Mouse (Mus musculus): ENCODE measurements around the gene Cep83. TPM values are rescaled to one million over a fixed set of nuclear protein-coding genes. Genes with fewer than 3 reads are reported as not detected.

The Cep83 gene
- polyA plus RNA-seq, 1 experiment from 2014 or later: 17.0 TPM

DNA sequence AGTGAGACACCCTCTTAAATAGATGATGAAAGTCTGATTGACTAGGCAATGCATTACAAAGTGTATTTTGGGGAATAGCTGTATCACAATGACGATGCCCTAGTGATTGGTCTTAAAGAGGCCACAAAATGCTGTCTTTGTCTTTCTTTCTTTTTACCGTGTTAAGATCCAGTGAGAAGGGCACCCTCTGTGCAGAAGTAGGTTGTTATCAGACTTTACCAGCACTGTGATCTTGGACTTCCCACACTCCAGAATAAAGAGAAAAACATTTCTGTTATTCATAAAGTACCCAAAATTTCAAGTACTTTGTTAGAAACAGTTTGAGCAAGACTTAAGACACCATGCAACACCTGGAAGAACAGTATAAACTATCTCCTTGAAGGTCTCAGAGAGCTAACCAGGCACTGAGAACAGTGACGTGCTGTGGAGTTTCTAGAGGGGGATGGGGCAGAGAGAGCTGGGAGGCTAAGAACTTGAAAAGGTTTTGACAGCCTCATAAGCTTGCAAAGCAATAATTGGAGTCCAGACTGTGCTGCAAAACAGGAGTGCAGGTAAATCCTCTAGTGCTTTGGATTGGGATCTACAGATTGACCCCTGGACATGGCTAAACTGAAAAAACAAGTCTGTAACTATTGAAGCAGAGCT, 92.3 kb downstream of the Cep83 start:
- Histone ChIP-seq H3K27me3 (no peaks in the 10 kb centered on the region), H3K4me3 (no peak overlapping the region), H3K4me1 (replicated peaks) (no peaks in the 10 kb centered on the region), H3K36me3 (0 out of 2 replicates have a peak, but pooled peaks cover 4% of the 10 kb centered on the region), H3K9ac (no peak overlapping the region), H3K27ac (replicated peaks) (no peak overlapping the region), H3K9me3 (no peaks in the 10 kb centered on the region), H3K4me2 (no peak overlapping the region)
- ATAC-seq (ENCODE audit: low FRiP score, low read depth): no peak
- 86% methylated on average over 3 of the region's 3 CpGs for WGBS

DNA sequence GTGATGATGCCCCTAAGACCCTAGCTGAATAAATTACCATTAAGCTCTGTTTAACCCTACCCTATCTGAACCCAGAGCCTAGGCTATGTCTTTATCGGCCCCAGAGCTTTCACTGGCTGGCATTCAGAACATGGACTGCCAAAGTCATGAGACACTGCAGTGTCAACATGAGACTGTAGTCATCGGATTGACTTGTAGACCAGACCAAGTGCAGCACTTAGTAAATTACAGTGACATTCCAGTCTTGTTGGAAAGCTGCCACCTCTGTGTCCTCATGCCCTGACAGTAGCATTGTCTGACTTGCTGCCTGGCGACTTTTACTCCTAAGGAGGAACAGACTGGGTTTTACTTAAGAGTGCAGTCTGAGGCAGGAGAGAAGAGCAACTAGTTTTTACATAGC, 100.8 kb downstream of the Cep83 start:
- H3K4me1 ChIP-seq (replicated peaks): no peaks in the 10 kb centered on the region
- H3K4me3 ChIP-seq: no peak overlapping the region
- no peaks in the 10 kb centered on the region for H3K9me3 ChIP-seq
- WGBS: 55% methylated on average over 3 of the region's 3 CpGs
- no peak overlapping the region for H3K9ac ChIP-seq
- H3K27me3 ChIP-seq: no peaks in the 10 kb centered on the region
- H3K27ac ChIP-seq (replicated peaks): no peak overlapping the region
- no peak for ATAC-seq (ENCODE audit: low FRiP score, low read depth)
- peaks cover 23% of the 10 kb centered on the region; the same call in 1 of the 2 replicates for H3K36me3 ChIP-seq
- no peak overlapping the region for H3K4me2 ChIP-seq

DNA sequence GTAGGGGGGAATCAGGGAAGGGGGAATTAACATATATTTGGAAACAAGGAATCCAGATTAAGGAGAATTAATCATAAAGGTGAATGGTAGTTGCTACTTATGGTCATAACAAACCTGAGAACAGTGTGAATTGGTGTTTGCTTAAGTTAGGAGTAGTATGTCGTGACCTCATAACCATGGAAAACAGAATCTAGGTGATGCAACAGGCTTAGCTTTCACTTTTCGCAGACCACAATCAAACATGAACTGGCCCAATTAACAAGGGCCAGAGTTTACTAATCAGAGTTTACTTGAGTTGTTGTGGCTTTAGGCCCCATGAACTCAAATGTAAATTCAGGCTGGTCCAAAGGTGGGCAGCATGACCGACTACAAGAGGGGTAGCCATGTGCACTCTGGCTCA, 105.5 kb downstream of the Cep83 start:
- Histone ChIP-seq H3K4me3 (no peak overlapping the region), H3K9me3 (no peaks in the 10 kb centered on the region), H3K27ac (replicated peaks) (no peak overlapping the region), H3K36me3 (peaks cover 43% of the 10 kb centered on the region), H3K4me1 (replicated peaks) (no peaks in the 10 kb centered on the region), H3K9ac (no peak overlapping the region), H3K27me3 (no peaks in the 10 kb centered on the region), H3K4me2 (no peak overlapping the region)
- WGBS: 94% methylated on average over 3 of the region's 3 CpGs
- ATAC-seq (ENCODE audit: low FRiP score, low read depth): no peak

DNA sequence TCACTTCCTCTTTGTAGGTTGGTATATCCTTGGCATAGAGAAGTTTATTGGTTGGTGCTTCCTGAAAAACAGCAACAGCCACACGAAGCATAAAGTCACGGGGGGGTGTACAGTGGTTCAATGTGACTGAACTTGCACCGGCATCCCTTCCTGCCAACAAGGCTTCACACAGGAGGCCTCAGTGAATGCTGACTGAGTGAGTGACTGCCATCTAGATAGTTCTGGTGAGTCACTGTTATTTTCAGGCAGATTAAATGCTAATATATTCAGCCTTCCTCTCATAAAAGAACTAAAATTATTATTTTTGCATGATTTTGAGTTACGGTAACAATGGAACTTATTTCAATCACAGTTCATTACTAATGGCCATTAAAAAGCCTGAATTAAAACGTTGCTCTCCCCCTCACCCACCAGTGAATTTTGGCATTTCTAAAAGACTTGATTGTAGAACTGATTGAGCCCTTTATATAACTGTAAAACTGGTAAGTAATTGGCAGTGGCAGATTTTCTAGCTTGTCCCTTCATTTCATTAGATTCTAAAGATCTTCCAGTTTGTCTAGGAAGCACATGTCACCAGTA, 106.3 kb downstream of the Cep83 start:
- Histone ChIP-seq H3K4me3 (no peak overlapping the region), H3K27me3 (no peaks in the 10 kb centered on the region), H3K4me2 (no peak overlapping the region), H3K4me1 (replicated peaks) (no peaks in the 10 kb centered on the region; the same call in 1 of the 2 replicates), H3K9me3 (no peaks in the 10 kb centered on the region), H3K27ac (replicated peaks) (no peak overlapping the region), H3K36me3 (peaks cover 43% of the 10 kb centered on the region), H3K9ac (no peak overlapping the region)
- no peak for ATAC-seq (ENCODE audit: low FRiP score, low read depth)
- 88% methylated on average over 5 of the region's 5 CpGs for WGBS

DNA sequence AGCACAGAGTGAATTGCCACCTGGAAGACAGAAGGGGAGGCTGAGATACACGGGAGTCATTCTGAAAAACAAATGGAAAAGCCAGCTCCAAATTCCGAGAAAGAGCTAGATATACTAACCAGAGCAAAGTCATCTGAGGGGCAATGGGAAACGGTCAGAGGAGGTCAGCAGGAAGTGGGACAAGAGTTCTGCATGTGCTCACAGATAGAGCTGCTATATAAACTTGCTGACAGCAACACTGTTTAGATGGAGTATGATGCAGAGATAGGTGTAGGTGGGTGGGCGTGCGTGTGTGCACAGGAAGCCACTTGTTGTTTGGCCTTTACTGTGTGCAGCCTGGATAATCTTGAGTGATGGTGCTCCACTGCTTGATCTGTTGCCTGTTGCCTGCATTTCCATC, 109.7 kb downstream of the Cep83 start:
- ATAC-seq (ENCODE audit: low FRiP score, low read depth): no peak
- no peak overlapping the region for H3K27ac ChIP-seq (replicated peaks)
- WGBS: 89% methylated on average over 5 of the region's 5 CpGs

DNA sequence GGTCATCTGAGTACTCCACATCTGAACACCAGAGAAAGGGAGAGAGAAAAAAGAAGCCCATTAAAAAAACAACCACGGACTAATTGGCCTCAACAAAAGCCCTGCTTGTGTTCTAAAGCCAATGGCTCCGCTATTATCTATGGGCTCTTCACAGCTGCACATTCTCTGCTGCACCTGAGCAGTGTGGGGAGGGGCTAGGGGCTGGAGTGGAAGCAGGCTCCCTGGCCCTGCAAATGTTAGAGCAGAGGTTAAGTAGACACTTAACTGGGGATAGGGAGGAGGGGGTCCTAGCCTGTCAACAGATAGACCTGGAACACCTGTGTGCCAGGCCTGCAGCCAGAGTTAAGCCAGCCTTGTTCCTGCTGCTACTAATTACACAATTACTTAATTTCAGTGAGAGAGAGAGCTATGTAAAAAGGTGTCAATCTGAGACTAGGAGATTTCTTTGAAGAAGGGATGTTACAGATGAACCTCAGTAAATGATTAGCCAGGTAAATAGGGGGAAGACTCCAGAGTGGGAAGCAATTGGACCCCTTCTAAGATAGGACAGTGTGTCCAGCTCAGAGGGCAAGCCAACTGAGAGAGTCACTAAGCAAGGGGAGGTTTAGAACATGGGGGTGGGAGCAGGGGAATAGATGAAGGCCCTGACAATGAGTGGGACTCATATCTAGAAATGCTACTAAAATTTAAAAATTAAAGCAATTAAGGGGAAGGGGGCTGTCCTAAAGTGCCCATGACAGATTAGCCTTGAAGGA, 111.2 kb downstream of the Cep83 start:
- no peak overlapping the region for H3K4me2 ChIP-seq
- H3K9me3 ChIP-seq: no peaks in the 10 kb centered on the region
- peaks cover 5% of the 10 kb centered on the region; the same call in 1 of the 2 replicates for H3K4me1 ChIP-seq (replicated peaks)
- ATAC-seq (ENCODE audit: low FRiP score, low read depth): peak; percentile 61; the same call in 1 of the 2 replicates
- H3K27me3 ChIP-seq: no peaks in the 10 kb centered on the region
- H3K4me3 ChIP-seq: no peak overlapping the region
- no peak overlapping the region for H3K27ac ChIP-seq (replicated peaks)
- peaks cover 20% of the 10 kb centered on the region for H3K36me3 ChIP-seq
- 19% methylated on average over 2 of the region's 2 CpGs for WGBS
- no peak overlapping the region for H3K9ac ChIP-seq

More for the DNA sequence above, 109.7 kb downstream of the Cep83 start:
- H3K9ac ChIP-seq: no peak overlapping the region
- no peaks in the 10 kb centered on the region; the same call in 1 of the 2 replicates for H3K4me1 ChIP-seq (replicated peaks)
- no peak overlapping the region for H3K4me2 ChIP-seq
- no peaks in the 10 kb centered on the region for H3K9me3 ChIP-seq
- H3K27me3 ChIP-seq: no peaks in the 10 kb centered on the region
- H3K4me3 ChIP-seq: no peak overlapping the region
- H3K36me3 ChIP-seq: peaks cover 30% of the 10 kb centered on the region

DNA sequence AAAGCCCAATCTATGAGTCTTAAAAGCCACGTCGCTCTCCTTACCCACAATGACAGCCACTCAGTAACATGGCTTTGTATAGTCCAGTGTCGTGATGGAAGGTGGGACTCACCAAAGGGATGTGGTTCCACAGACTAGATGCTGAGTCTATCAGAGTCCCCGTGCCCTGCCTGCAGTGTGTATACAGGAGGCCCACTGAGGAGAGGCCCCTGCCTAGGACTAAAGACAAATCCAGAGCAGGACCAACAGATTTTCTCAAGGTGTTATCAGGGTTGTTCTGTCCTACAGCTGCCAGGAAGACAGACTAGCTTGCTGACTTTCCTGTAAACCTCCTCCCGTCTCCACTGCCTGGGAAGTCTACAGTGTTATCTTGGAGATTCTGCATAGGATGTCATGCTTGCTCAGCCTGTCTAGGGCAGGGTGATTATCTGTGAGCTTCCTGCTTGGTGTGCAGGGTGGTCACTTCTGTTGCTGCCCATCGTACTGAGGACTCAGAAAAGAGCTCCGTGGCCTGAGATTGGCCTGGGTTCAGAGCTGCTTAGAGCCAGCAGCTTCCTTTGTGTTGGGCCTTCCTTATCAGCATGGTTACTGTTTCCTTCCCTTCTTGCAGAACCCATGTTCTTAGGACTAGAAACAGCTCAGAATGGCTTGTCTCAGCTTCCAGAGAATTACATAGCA, 112.4 kb downstream of the Cep83 start:
- no peak overlapping the region for H3K27ac ChIP-seq (replicated peaks)

DNA sequence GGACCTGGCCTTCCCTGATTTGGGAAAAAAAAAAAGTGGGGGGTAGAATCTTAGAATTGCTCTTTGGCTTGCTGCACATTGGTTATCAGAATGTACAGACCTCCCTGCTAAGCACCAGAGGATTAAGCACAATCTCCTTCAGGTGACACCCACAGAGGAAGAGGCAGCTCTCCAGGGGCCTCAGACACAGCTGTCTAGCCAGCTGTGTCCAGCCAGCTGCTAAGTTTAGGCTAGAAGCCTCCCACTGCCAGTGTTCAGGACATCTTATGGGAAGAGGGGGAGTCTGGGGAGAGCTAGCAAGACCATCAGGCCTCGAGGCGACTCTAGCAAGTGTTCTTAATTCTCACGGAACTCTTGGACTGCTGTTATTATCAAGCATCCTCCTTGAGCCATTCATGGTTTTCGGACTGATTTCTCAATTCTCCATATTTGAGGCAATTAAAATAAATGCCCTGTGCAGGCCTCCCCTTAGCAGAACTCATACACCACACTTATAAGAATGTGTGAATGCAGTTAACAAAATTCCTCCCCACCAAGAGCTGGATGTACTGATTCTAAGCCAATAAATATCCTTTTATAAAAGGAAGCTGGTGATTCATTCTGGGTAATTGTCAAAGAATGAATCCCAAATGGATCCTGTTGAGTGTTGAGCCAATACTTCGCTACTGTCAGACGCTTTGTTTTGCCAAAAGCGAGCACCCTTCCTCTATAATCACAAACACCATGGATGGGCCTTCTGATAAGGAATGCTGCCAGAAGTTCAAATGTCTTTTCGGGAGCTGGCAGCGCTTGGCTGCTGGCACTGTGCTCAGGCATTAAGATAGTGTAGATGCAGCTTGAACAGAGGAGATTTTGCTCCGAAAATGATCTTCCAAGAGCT, 115.8 kb downstream of the Cep83 start:
- ATAC-seq (ENCODE audit: low FRiP score, low read depth): no peak

More for the DNA sequence above, 112.4 kb downstream of the Cep83 start:
- H3K4me2 ChIP-seq: no peak overlapping the region
- no peak overlapping the region for H3K4me3 ChIP-seq
- H3K4me1 ChIP-seq (replicated peaks): peaks cover 5% of the 10 kb centered on the region; the same call in 1 of the 2 replicates
- peaks cover 19% of the 10 kb centered on the region for H3K36me3 ChIP-seq
- no peaks in the 10 kb centered on the region for H3K9me3 ChIP-seq
- 86% methylated on average over 7 of the region's 7 CpGs for WGBS
- peak; percentile 40; the same call in 1 of the 2 replicates for ATAC-seq (ENCODE audit: low FRiP score, low read depth)
- H3K9ac ChIP-seq: no peak overlapping the region
- H3K27me3 ChIP-seq: no peaks in the 10 kb centered on the region

DNA sequence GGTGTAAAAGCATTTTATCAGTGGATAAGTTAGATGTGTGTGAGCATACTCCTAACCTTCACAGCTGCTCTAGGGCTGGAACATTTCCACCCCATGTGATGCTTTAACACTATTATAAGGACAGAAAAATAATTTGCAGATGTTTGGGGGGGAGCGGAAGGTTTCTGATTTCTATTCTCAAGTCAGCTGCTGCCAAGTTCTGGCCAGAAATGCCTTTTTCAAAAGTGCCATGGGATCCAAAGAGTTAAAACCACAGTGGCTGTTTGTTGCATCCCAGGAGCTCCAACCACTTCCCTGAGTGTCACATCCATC, 116.4 kb downstream of the Cep83 start:
- WGBS: 90% methylated on average over 1 of the region's 1 CpGs
- no peak overlapping the region for H3K4me3 ChIP-seq
- H3K4me2 ChIP-seq: no peak overlapping the region

More for the DNA sequence above, 115.8 kb downstream of the Cep83 start:
- Histone ChIP-seq H3K36me3 (no peaks in the 10 kb centered on the region), H3K27ac (replicated peaks) (no peak overlapping the region), H3K4me2 (no peak overlapping the region), H3K9me3 (no peaks in the 10 kb centered on the region), H3K4me3 (no peak overlapping the region), H3K9ac (no peak overlapping the region), H3K27me3 (no peaks in the 10 kb centered on the region), H3K4me1 (replicated peaks) (peaks cover 5% of the 10 kb centered on the region; the same call in 1 of the 2 replicates)
- WGBS: 70% methylated on average over 10 of the region's 10 CpGs

DNA sequence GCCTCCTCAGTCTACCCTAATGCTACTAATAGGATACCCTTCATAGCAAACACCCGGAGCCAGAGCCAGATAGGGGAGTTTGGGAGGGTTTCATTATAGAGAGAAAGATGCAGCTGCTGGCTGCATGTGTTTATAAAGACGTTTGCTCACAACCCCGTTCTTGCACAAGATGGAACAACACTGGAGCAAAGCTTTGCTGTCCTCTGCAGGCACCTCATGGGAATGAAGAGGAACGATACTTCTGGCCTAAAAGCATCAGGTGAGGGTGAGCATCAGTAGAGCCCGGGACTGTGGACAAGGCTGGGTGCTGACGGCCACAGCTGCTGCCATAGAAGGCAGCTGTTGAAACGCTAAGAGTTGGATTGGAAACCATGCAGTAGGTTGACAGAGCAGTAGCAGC, 118.9 kb downstream of the Cep83 start:
- no peaks in the 10 kb centered on the region for H3K36me3 ChIP-seq
- ATAC-seq (ENCODE audit: low FRiP score, low read depth): no peak
- no peaks in the 10 kb centered on the region for H3K9me3 ChIP-seq
- WGBS: 82% methylated on average over 7 of the region's 7 CpGs
- no peak overlapping the region for H3K27ac ChIP-seq (replicated peaks)
- no peak overlapping the region for H3K4me3 ChIP-seq
- H3K9ac ChIP-seq: no peak overlapping the region
- H3K27me3 ChIP-seq: no peaks in the 10 kb centered on the region
- no peak overlapping the region for H3K4me2 ChIP-seq
- H3K4me1 ChIP-seq (replicated peaks): 0 out of 2 replicates have a peak, but pooled peaks cover 6% of the 10 kb centered on the region

More for the DNA sequence above, 116.4 kb downstream of the Cep83 start:
- ATAC-seq (ENCODE audit: low FRiP score, low read depth): no peak
- H3K9me3 ChIP-seq: no peaks in the 10 kb centered on the region
- no peak overlapping the region for H3K9ac ChIP-seq
- H3K4me1 ChIP-seq (replicated peaks): 0 out of 2 replicates have a peak, but pooled peaks cover 5% of the 10 kb centered on the region
- no peaks in the 10 kb centered on the region for H3K36me3 ChIP-seq
- no peaks in the 10 kb centered on the region for H3K27me3 ChIP-seq
- no peak overlapping the region for H3K27ac ChIP-seq (replicated peaks)

DNA sequence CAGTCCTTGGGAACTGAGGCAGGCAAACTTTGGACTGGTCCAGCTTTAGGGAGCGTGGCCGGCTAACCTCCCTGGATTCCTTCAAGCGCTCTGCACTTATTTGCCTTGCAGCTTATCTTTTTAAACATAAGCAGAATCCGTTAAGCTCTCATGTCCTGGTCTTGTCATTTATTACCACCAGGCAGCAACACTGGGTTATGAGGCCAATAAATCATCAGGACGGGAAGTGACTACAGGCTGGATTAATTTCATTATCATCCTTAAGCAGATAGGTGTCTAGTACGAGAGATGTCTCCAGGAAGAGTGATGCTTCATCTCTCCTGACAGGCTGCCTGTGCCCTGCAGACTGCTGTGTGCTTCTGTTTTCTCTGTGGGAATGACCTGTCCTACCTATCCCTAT, 119.8 kb downstream of the Cep83 start:
- H3K4me1 ChIP-seq (replicated peaks): 0 out of 2 replicates have a peak, but pooled peaks cover 10% of the 10 kb centered on the region
- H3K4me2 ChIP-seq: no peak overlapping the region
- WGBS: 67% methylated on average over 6 of the region's 6 CpGs
- ATAC-seq (ENCODE audit: low FRiP score, low read depth): peak; percentile 46; the same call in 1 of the 2 replicates
- no peaks in the 10 kb centered on the region for H3K9me3 ChIP-seq
- H3K36me3 ChIP-seq: no peaks in the 10 kb centered on the region
- no peaks in the 10 kb centered on the region for H3K27me3 ChIP-seq
- no peak overlapping the region for H3K9ac ChIP-seq
- no peak overlapping the region for H3K4me3 ChIP-seq
- no peak overlapping the region for H3K27ac ChIP-seq (replicated peaks)

Measured in hindbrain, embryonic 15.5 days (tissue).